Mouse (Mus musculus) spleen, adult 2 months (tissue): ENCODE data around the gene Ube2cbp.

Experiments used
- CTCF ChIP-seq: fragments of 200-500 bp; IDR thresholded peaks from 2 replicates; pipeline ENCODE4 v1.5.1; 2011; ENCODE audit warnings: mild to moderate bottlenecking, inconsistent platforms; ENCODE audit not compliant: insufficient read depth, insufficient read length, insufficient replicate concordance; ENCODE audit errors: extremely low read depth
- POLR2A ChIP-seq: fragments of 200-500 bp; IDR thresholded peaks from 2 replicates; pipeline ENCODE4 v1.6.1; 2011; ENCODE audit warnings: low read depth, low read length, inconsistent platforms

DNA sequence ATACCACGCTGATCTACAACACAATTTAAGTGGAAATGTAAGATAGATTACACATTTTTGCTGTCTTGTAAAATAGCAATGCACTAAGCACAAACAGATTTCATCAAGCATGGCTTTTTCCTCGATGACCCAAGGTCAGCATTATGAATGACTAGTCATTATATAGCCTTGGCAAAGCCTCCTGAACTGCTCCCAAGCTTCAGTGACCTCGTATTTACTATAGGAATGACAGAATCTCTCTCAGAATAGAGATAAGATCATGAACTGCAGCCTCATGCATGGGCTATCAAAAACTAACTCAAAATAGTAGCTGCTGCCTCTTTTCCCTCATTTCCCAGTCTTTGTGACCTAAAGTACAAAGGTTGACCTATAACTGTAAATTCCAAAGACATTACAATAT, 128.4 kb downstream of the Ube2cbp start:
- TF ChIP-seq POLR2A, result no peak
- no peak for TF ChIP-seq CTCF
